Mouse (Mus musculus): ENCODE measurements around the gene Rplp2. TPM values are rescaled to one million over a fixed set of nuclear protein-coding genes. Genes with fewer than 3 reads are reported as not detected.

The Rplp2 gene
- polyA plus RNA-seq, 1 experiment = 2,328 TPM

GRCm38 (mm10) chr7:141475011-141475804, 28.0 kb downstream of the Rplp2 start, which contains the start of the genes Polr2l and Tspan4:
Gene Polr2l, minus strand, starts transcription at chr7:141475132.
Gene Tspan4, plus strand, starts transcription at chr7:141475240.
- Histone ChIP-seq H3K9me3 (replicated peaks; ENCODE audit: control insufficient read depth, insufficient read depth, low read length, poor library complexity, severe bottlenecking) (no peaks in the 10 kb centered on the region), H3K27ac (ENCODE audit: insufficient read depth, low read length) (no peak within 1 kb of the TSS), H3K27me3 (ENCODE audit: control insufficient read depth, insufficient read depth, low read length, poor library complexity, severe bottlenecking) (no peaks in the 10 kb centered on the region), H3K9ac (ENCODE audit: low read depth, poor library complexity, severe bottlenecking) (peak within 1 kb of the TSS; percentile 92), H3K36me3 (ENCODE audit: control insufficient read depth, insufficient read depth, low read length, poor library complexity, severe bottlenecking) (peaks cover 22% of the 10 kb centered on the region), H3K4me1 (ENCODE audit: control insufficient read depth, insufficient read depth, low read length) (no peaks in the 10 kb centered on the region), H3K4me3 (ENCODE audit: low read depth, low read length) (peak within 1 kb of the TSS; percentile 98)
- TF ChIP-seq EP300 (IDR thresholded peaks at IDR 0.05; ENCODE audit: insufficient read depth, low read depth, low read length) (0 out of 2 replicates have a peak, but pooled peaks have one; percentile 12), POLR2A (IDR thresholded peaks at IDR 0.05; ENCODE audit: insufficient read depth, low read length) (peak; percentile 40), CTCF (IDR thresholded peaks at IDR 0.05; ENCODE audit: low read depth, low read length) (no peak)

- Histone ChIP-seq H3K4me3 (ENCODE audit: low read depth, low read length) (peak overlapping the region; percentile 98), H3K9ac (ENCODE audit: low read depth, poor library complexity, severe bottlenecking) (peak overlapping the region; percentile 92), H3K27ac (ENCODE audit: insufficient read depth, low read length) (no peak overlapping the region), H3K9me3 (replicated peaks; ENCODE audit: control insufficient read depth, insufficient read depth, low read length, poor library complexity, severe bottlenecking) (no peaks in the 10 kb centered on the region), H3K27me3 (ENCODE audit: control insufficient read depth, insufficient read depth, low read length, poor library complexity, severe bottlenecking) (no peaks in the 10 kb centered on the region), H3K36me3 (ENCODE audit: control insufficient read depth, insufficient read depth, low read length, poor library complexity, severe bottlenecking) (peaks cover 18% of the 10 kb centered on the region), H3K4me1 (ENCODE audit: control insufficient read depth, insufficient read depth, low read length) (no peaks in the 10 kb centered on the region)
- TF ChIP-seq CTCF (IDR thresholded peaks at IDR 0.05; ENCODE audit: low read depth, low read length) (no peak), POLR2A (IDR thresholded peaks at IDR 0.05; ENCODE audit: insufficient read depth, low read length) (no peak), EP300 (IDR thresholded peaks at IDR 0.05; ENCODE audit: insufficient read depth, low read depth, low read length) (no peak)
Measured at GRCm38 (mm10) chr7:141475805-141476158, 28.6 kb downstream of the Rplp2 start.

- Histone ChIP-seq H3K27me3 (ENCODE audit: control insufficient read depth, insufficient read depth, low read length, poor library complexity, severe bottlenecking) (no peaks in the 10 kb centered on the region), H3K4me1 (ENCODE audit: control insufficient read depth, insufficient read depth, low read length) (no peaks in the 10 kb centered on the region), H3K27ac (ENCODE audit: insufficient read depth, low read length) (no peak overlapping the region), H3K36me3 (ENCODE audit: control insufficient read depth, insufficient read depth, low read length, poor library complexity, severe bottlenecking) (peaks cover 12% of the 10 kb centered on the region; the same call in 1 of the 2 replicates), H3K9ac (ENCODE audit: low read depth, poor library complexity, severe bottlenecking) (peak overlapping the region; percentile 92), H3K4me3 (ENCODE audit: low read depth, low read length) (peak overlapping the region; percentile 98), H3K9me3 (replicated peaks; ENCODE audit: control insufficient read depth, insufficient read depth, low read length, poor library complexity, severe bottlenecking) (no peaks in the 10 kb centered on the region)
- TF ChIP-seq EP300 (IDR thresholded peaks at IDR 0.05; ENCODE audit: insufficient read depth, low read depth, low read length) = peak; percentile 60; the same call in 1 of the 2 replicates
- no peak for TF ChIP-seq POLR2A (IDR thresholded peaks at IDR 0.05; ENCODE audit: insufficient read depth, low read length)
Measured at GRCm38 (mm10) chr7:141476226-141476980, 29.2 kb downstream of the Rplp2 start.

GRCm38 (mm10) chr7:141476981-141477370, 29.8 kb downstream of the Rplp2 start:
- Histone ChIP-seq H3K27me3 (ENCODE audit: control insufficient read depth, insufficient read depth, low read length, poor library complexity, severe bottlenecking) (no peaks in the 10 kb centered on the region), H3K36me3 (ENCODE audit: control insufficient read depth, insufficient read depth, low read length, poor library complexity, severe bottlenecking) (0 out of 2 replicates have a peak, but pooled peaks cover 8% of the 10 kb centered on the region), H3K9me3 (replicated peaks; ENCODE audit: control insufficient read depth, insufficient read depth, low read length, poor library complexity, severe bottlenecking) (no peaks in the 10 kb centered on the region), H3K4me3 (ENCODE audit: low read depth, low read length) (peak overlapping the region; percentile 98; the same call in 1 of the 2 replicates), H3K9ac (ENCODE audit: low read depth, poor library complexity, severe bottlenecking) (no peak overlapping the region), H3K4me1 (ENCODE audit: control insufficient read depth, insufficient read depth, low read length) (no peaks in the 10 kb centered on the region), H3K27ac (ENCODE audit: insufficient read depth, low read length) (no peak overlapping the region)
- TF ChIP-seq CTCF (IDR thresholded peaks at IDR 0.05; ENCODE audit: low read depth, low read length) (peak; percentile 13), EP300 (IDR thresholded peaks at IDR 0.05; ENCODE audit: insufficient read depth, low read depth, low read length) (no peak)

GRCm38 (mm10) chr7:141477578-141478269, 30.6 kb downstream of the Rplp2 start:
- TF ChIP-seq POLR2A (IDR thresholded peaks at IDR 0.05; ENCODE audit: insufficient read depth, low read length) (no peak), EP300 (IDR thresholded peaks at IDR 0.05; ENCODE audit: insufficient read depth, low read depth, low read length) (no peak), CTCF (IDR thresholded peaks at IDR 0.05; ENCODE audit: low read depth, low read length) (no peak)
- 0 out of 2 replicates have a peak, but pooled peaks cover 1% of the 10 kb centered on the region for H3K36me3 ChIP-seq (ENCODE audit: control insufficient read depth, insufficient read depth, low read length, poor library complexity, severe bottlenecking)
- no peak overlapping the region for H3K27ac ChIP-seq (ENCODE audit: insufficient read depth, low read length)
- H3K9me3 ChIP-seq (replicated peaks; ENCODE audit: control insufficient read depth, insufficient read depth, low read length, poor library complexity, severe bottlenecking) = no peaks in the 10 kb centered on the region
- no peaks in the 10 kb centered on the region for H3K27me3 ChIP-seq (ENCODE audit: control insufficient read depth, insufficient read depth, low read length, poor library complexity, severe bottlenecking)
- no peaks in the 10 kb centered on the region for H3K4me1 ChIP-seq (ENCODE audit: control insufficient read depth, insufficient read depth, low read length)
- no peak overlapping the region for H3K9ac ChIP-seq (ENCODE audit: low read depth, poor library complexity, severe bottlenecking)
- H3K4me3 ChIP-seq (ENCODE audit: low read depth, low read length) = no peak overlapping the region
